Mouse (Mus musculus) lung, adult 2 months (tissue): ENCODE measurements around the gene Tap2.

Experiments used
- CTCF ChIP-seq: fragments of 200-500 bp; IDR thresholded peaks from 2 replicates; pipeline ENCODE4 v1.5.1; 2011; ENCODE audit warnings: mild to moderate bottlenecking, low read length, control low read depth; ENCODE audit not compliant: insufficient read depth
- POLR2A ChIP-seq: fragments of 200-500 bp; IDR thresholded peaks from 2 replicates; pipeline ENCODE4 v1.6.1; 2011; ENCODE audit warnings: low read depth, mild to moderate bottlenecking, control low read depth, low read length, borderline replicate concordance; ENCODE audit errors: extremely low read depth

DNA sequence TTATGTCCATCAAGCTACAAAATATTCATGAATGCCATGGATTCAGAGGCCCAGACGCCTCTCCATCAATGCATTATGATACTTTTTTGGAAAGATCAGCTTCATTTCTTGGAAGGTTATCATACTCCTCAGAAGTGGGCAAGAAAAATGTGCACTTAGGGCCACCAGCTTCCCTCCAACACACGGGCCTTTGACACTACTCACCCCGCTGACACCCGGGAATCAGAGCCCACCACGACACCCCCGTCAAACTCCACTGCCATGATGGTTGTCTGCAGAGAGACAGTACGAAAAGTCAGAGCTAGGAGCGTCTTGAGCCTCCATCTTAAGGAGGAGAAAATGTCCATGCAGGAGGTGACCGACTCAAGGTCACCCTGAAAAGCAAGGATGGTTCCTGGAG lies 17.8 kb upstream of the Tap2 start:
- TF ChIP-seq CTCF = no peak
- TF ChIP-seq POLR2A = no peak
